Mouse (Mus musculus): ENCODE results near the gene D430041D05Rik.

D430041D05Rik gene

DNA sequence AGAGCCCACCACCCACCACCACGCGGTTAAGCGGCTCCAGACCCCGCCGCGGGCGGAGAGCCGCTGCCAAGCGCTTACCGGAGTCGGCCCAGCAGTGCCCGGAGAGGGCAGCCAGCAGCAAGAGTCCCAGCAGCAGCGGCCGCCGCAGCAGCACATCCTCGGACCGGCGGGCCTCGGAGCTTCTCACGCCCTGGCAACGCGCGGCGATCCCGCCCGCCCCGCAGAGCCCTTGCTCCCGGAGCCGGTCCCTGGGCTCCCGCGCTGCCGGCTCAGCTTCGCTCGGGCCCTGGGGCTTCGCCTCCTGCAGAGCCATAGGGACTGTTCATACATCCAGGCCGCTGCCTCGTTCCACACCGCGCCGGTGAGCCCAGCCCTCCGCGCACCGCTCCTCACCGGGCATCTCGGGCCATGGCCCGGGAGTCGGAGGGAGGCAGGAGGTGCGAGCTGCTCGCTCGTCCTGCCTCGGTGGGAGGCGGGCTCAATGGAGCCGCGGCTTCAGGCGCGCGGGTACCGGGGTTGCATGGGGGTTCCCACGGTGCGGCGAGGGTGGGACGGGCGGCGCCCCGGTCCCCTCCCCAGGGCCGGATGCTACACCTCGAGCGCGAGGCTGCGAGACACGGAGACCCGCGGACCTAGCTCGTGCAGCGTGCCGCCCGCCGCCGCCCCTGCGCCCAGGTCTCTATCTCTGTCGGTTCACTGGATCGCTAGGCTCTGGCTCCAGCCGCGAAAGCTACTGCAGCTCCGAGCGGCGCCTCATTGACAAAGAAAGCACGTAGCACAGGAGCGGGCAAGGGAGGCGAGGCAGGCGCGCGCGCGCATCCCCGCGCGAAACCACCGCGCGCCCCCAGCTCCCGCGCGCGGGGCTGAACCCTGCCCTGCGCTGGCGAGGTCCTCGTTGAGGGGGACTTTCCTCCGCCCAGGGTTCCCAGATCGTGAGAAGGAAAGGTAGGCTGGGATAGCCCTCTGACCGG is 677 bp downstream of the D430041D05Rik start:
- in situ Hi-C loops (cut with MboI; ENCODE audit: low sequenced_read_pairs), result no loop called here

DNA sequence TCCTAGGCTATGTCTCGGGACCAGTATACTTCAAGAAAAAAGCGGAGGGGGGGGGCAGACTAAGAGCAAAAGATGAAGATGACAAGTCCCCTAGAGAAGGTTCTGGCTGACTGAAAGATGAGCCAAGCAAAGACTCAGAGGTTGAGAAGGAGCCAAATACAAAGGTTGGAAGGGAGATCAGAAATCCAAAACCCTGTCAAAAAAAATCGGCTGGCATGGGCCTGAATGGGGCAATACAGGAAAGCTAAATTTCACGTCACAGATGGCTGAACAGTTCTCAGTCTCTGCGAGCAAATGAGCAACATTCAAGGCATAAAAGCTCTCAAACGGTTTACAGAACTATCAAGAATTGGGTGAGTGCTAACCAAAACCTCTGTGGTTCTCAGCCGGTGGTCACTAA is 2.5 kb downstream of the D430041D05Rik start:
- in situ Hi-C loops (cut with MboI; ENCODE audit: low sequenced_read_pairs), result no loop called here

DNA sequence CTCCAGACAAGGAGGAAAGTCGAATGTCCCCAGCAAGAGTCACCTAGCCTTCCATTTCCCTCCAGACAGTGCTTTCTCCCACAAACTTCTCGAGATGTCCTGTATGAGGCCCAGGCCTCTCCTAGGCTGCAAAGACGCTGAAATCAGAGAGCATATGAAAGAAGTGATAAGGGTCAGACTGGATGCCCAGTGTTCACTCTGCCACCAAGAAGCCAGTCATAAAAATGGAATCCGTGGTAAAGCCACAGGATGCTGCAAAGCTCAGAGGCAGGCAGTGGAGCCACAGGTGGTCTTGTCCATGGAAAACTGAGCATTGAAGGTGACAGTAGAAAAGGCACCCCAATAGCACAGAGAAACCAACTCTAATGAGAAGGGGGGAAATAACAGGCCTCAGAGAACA is 2.9 kb downstream of the D430041D05Rik start:
- in situ Hi-C loops (cut with MboI; ENCODE audit: low sequenced_read_pairs), result no loop called here

DNA sequence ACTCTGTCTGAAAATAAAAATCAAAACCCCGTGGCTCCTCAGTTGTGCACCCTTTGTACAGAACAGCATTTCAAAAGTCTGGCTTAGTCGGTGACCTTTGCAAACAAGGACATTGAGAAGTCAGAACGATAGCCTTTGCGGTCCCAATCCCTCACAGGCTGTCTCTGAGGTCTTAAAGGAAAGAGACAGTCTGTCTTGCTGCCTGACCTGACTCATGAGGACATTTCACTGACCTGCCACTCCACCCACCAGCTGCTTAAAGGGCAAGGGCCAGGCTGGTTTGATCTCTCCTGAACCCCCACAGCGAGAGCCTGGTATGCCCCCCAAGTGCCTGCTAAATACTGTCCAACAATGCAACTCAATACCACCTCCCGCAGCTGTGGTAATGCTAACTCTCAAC is 6.8 kb downstream of the D430041D05Rik start:
- in situ Hi-C loops (cut with MboI; ENCODE audit: low sequenced_read_pairs), result no loop called here

DNA sequence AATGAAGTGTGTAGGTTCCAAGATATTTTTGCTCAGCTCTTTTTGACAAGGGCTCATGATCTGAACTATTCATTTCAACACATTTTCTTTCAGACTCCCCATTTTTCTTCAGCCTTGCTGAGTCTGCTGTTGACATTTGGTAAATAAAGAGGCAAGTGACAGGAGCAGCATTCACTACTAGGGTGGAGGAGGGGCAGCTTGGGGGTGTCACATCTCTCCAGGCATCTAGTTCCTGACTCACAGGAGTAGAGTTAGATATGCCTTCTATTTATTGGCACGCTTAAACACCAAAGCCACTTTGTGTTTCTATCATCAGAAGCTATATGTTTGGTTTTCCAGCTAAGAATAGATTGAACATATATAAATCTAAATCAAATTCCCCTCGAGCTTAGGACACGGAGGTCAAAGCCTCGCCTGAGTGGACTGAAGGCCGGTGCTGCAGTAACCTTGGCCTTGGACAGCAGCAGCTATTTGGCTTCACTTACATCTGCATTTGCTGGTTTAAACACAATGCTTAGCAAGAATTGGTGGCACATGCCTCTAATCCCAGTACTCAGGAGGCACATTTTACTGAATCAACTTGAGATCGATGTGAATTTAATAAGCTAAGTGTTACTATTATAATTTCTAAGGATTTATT is 12.0 kb downstream of the D430041D05Rik start:
- in situ Hi-C loops (cut with MboI; ENCODE audit: low sequenced_read_pairs), result no loop called here

DNA sequence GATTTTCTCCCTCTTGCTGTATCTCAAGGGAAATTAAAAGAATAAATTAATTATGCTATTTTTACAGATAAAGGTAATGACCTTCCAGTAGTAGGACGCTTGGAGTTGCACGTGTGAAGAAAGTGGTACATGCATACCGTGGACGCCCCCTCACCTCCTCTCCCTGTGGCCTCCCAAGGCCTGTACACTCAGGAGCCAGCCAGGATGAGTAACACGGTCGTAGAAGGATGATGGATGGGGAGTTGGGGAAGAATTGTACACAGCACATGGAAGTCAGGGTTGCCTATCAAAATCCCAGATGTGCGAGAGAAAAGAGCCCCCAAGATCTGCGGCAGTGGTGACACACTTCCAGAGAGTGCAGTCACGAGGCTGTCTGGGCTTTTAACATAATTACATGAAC is 14.9 kb downstream of the D430041D05Rik start:
- in situ Hi-C loops (cut with MboI; ENCODE audit: low sequenced_read_pairs), result no loop called here

DNA sequence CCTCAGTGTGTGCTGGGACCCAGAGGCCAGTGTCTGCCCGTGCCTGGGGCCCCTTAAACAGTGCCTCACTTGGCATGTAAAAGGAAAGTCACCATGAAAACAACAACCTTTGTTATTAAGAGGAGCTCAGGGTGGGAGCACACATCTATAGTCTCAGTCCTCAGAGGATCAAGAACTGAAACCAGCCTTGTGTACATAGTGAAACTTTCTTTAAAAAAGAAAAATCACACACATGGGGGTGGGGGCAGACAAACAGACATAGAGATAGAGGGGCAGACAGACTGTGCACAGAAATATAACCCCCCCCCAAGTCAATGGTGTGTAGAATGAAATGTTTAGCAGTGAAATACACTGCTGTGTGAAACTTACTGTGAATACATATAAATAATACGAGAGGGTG is 16.0 kb downstream of the D430041D05Rik start:
- in situ Hi-C loops (cut with MboI; ENCODE audit: low sequenced_read_pairs), result no loop called here

DNA sequence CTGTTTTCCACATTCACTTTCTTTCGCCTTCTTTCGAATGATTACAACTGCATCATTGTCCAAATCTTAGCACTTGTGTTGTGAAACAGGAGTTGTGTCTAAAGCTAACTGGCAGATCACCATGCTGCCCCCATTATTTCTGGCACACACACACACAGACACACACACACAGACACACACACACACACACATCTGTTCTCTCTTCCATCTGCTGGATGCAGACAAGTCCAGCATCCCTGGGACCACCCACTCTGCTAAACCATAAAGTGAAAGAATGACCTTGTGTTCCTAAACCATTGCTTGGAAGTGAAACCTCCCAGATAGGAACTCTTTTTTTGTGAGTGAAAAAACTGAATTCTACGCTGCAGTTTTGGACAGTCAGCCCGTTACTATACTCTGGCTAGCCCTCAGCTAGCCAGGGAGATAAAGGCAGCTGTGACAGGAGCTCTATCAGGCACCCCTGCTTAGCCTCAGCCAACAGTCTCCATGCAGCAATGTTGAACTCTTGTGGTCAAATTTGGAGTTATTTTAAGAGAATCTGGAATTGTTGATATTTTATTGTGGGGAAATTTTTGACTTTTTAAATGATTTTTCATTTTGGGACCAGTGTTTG is 18.0 kb downstream of the D430041D05Rik start:
- in situ Hi-C loops (cut with MboI; ENCODE audit: low sequenced_read_pairs), result no loop called here

DNA sequence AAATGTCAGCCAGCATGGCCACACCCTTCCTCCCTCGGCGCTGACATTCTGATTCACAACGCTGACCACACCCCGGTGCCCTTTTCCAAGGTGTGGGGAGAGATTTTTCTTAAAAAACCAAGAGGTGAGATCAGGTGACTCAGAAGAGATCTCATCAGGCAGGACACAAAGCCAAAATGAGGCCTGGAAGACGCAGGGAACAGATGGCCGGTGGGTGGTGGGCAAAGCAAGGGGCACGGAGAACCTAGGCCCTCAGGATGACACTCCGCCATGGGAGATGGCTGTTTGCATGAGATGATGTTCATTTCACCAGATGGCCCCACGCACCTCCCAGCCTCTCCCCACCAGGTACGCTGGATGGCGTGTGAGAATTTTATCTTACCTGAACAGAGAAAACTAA is 21.6 kb downstream of the D430041D05Rik start:
- in situ Hi-C loops (cut with MboI; ENCODE audit: low sequenced_read_pairs), result no loop called here

DNA sequence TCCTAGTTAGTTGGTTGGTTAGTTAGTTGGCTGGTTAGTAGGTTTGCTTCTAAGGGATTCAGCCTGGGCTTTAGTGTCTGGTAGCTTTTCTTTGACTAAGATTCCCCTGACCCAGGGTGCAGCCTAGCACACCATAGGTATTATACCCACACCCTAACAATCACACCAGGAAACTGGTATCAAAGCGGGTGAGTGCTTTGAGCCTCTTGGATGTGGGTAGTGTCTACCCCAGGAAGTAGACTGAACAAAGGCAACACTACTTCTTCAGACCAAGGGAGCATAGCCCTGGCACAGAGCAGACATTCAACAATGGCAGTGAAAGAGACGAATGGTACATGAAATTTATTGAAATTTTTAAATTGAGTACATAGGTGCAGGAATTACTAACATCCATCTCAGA is 24.9 kb downstream of the D430041D05Rik start:
- in situ Hi-C loops (cut with MboI; ENCODE audit: low sequenced_read_pairs), result no loop called here

DNA sequence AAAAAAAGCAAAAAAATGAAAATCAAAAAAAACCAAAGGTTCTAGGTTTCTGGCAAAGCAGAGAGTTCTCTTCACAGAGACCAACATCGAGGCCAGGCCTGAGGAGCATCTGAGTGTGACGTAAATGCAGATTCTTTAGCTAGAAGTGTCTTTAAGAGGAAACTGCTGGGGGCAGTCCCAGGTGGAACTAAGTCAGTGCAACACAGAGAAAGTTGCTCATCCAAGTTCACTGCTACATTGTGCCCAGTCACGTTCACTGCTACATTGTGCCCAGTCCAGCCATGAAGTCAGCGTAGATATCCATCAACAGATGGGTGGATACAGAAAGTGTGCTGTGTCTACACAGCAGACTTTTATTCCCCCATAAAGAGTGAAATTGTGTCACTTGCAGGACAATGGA is 27.2 kb downstream of the D430041D05Rik start:
- in situ Hi-C loops (cut with MboI; ENCODE audit: low sequenced_read_pairs), result no loop called here

DNA sequence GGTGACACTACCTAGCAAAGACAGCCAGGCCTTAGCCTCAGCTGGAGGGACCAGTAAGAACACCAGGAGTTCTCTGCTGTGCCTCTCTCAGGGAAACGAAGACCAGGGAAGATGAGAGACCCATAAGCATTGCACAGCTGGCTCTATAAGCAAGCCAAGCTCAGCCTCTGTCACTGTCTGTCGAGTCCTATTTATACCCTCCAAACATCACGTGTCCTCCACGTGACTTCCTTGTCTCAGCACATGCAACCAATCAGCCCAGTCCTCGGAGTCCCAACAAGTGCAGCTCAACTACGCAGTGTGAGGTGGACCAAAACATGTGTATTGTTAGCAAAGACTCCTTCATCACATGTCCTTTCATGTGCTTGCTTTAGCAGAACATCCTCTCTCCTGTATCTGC is 28.0 kb downstream of the D430041D05Rik start:
- in situ Hi-C loops (cut with MboI; ENCODE audit: low sequenced_read_pairs), result no loop called here

DNA sequence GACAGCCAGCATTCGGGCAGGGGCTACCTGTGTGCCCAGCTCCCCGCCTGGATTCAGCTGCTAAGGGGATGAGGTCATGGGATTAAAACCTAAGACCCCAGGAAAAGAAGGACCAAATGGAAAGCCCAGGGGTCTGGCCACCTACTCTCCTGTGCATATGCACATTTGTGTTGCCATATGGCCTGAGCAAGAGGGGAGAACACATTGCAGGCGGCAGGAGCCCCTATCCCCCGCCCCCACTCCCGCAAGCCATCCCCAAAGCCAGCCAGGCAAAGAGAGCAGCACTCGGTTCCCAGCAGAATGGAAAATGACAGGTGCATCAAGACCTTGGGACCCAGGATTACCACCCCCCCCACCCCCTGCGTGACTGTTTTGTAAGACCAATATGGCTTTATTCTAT is 31.5 kb downstream of the D430041D05Rik start:
- in situ Hi-C loops (cut with MboI; ENCODE audit: low sequenced_read_pairs), result no loop called here

DNA sequence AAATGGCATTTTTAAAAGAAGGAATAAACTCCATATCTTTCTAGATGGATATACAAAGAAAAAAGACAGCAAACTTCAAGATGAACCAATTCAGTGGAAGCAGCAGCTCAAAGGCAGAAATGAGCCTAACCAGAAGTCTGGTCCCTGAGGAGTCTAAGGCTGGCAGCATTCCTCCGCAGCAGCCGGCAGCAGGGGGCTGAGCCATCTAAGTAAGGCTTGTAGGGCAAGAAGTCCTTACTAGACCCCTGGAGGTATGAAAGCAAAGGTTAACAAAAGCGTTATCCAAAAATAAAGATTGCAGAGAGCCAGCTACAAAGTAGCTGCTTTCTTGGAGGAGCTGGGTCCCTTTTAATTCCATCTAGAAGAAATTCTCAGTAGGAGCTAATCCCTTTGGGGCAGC is 32.0 kb downstream of the D430041D05Rik start:
- in situ Hi-C loops (cut with MboI; ENCODE audit: low sequenced_read_pairs), result no loop called here

DNA sequence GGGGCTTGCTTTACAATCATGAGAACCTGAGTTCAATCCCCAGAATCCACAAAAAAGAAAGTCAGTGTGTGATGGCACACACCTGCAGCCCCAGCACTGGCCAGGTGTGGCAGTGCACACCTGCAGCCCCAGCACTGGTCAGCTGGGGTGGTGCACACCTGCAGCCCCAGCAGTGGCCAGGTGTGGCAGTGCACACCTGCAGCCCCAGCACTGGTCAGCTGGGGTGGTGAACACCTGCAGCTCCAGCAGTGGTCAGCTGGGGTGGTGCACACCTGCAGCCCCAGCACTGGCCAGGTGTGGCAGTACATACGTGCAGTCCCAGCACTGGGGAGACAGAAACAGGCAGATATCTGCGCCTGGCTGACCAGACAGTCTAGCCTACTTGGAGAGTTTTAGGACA is 32.8 kb downstream of the D430041D05Rik start:
- in situ Hi-C loops (cut with MboI; ENCODE audit: low sequenced_read_pairs), result no loop called here

DNA sequence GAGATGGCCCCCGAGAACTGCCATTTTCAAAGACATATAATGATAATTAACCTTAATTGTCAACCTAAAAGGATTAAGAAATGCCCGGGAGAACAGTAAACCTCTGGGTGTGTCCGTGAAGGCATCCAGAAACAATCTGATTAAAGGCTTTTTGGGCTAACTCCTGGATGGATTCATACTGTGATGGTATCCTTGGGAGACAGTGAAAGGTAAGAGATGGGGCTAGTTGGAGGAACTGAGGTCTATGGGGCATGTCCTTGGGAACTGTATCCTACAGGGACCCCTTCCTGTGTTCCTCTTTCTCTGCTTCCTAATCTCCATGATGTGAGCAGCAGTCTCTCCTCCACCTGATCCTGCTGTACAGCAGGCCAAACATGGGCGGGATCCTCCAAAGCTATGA is 38.7 kb downstream of the D430041D05Rik start:
- in situ Hi-C loops (cut with MboI; ENCODE audit: low sequenced_read_pairs), result no loop called here

DNA sequence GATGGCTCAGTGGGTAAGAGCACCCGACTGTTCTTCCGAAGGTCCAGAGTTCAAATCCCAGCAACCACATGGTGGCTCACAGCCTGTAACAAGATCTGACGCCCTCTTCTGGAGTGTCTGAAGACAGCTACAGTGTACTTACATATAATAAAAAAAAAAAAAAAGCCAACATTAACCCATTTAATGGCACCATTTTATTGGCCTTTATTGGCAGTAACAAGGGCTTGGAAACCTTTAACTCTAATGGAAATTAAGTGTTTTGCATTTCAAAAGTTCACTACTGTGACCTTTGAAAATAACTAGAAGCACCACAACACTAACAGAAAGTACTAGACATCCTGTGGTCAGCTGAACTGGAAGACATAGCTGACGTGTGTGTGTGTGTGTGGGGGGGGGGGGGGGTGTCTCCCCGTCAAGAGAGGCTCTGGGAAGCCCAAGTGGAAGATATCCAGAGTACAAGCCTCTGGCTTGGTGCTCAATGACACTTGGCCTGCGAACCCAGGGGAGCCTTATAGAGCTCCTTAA is 39.1 kb downstream of the D430041D05Rik start:
- in situ Hi-C loops (cut with MboI; ENCODE audit: low sequenced_read_pairs), result no loop called here

DNA sequence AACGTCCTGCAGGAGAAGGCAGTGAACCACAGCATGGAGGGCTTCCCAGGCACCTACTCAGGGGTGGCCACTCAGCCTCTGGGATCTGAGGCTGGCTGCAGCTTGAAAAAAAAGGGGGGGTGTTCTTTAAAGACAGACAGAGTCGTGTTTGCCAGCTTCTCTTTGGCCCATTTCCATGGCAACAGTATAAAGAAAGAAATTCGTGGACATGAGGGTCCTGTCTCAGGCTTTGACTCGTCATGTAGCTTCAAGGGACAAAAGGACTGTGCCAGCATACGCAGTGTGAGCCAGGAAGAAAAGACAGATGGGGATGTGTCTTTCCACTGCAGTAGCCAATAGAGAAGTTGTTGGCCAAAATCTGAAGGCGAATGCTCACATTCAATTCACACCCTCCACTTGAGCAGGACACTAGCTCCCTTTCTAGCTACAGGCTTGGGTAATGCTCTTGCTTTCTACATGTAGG is 42.9 kb downstream of the D430041D05Rik start:
- in situ Hi-C loops (cut with MboI; ENCODE audit: low sequenced_read_pairs), result no loop called here

DNA sequence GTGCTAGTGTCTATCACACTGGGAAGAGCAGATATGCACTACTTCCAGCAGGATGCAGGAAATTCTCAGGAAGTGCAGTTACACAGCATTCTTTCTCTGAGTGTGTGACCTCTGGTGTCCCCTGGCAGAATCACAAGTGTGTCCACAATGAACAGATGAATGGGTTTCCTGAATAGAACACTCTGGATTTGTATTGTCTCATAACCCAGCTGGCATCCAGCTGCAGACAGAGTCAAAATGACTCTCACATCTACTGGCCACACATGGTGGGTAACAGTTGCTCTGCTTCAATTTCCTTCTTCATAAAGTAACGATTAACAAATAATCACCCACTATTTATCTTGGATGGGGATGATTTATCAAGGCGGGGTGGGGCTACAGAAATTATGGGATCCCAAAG is 43.5 kb downstream of the D430041D05Rik start:
- in situ Hi-C loops (cut with MboI; ENCODE audit: low sequenced_read_pairs), result no loop called here

DNA sequence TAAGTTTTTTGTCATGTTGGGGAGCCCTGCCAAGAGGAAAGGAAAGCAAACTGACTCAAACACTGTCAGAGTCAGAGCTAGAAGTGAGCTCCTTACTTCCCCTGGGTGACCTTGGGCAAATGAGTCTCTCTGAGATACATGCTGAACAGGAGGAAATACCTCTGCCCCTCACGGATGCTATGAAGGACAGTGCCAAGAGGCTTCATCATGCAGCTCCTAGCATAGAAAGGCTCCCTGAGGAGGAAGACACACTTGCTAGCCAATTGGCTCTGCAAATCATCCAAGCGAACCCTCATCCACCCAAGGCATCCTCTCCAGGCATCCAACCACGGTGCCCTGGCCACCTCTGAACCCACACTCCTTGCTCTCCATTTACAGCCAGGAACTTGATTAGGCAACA is 51.5 kb downstream of the D430041D05Rik start:
- in situ Hi-C loops (cut with MboI; ENCODE audit: low sequenced_read_pairs), result no loop called here

DNA sequence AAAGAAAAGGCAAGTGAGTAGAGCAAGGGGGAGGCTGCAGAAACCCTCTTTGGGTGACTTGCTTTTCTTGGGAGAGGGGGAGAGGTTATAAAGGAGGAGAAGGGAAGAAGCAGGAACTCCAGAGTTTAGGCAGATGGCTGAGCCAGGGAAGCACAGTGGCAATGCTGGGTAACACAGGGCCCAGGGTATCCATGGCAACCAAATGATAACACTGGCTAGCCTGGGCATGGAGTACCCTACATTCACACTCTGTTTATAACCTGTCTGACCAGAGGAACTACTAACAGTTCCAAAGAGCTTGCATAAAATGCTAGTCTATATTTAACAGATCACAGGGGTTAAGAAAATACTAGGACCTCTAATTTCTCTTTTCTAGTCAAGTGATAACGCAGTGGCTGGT is 51.9 kb downstream of the D430041D05Rik start:
- in situ Hi-C loops (cut with MboI; ENCODE audit: low sequenced_read_pairs), result no loop called here

DNA sequence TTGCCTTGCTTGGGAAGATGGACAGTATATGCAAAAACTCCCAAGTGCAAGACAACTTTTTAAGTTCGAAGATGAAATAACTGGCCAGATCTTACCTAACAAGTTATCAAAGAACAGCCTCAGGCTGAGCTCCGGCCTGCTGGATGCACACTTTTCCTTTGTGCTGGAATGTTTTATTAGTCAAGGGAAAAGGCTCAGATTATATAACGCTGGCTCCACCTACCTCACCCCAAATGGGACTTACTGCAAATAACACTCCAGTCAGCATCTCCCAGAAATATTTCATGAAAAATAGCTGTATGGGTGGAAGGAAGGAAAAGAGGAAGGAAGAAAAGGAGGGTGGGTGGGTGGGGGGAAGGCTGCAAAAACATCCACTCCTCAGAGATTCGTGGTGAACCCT is 54.3 kb downstream of the D430041D05Rik start:
- in situ Hi-C loops (cut with MboI; ENCODE audit: low sequenced_read_pairs), result no loop called here
